Mouse (Mus musculus) midbrain, embryonic 13.5 days (tissue): Measurements from ENCODE around the gene Cflar. TPM values are rescaled to one million over a fixed set of nuclear protein-coding genes. Genes with fewer than 3 reads are reported as not detected.

ENCODE experiments used
- ATAC-seq: fragments of 200-750 bp; cut with Nextera tagmentation; 2 replicates; pipeline ENCODE4 v1.8.0; 2017; ENCODE audit warnings: mild to moderate bottlenecking, moderate TSS enrichment, moderate library complexity
- H3K27ac ChIP-seq: fragments of 300-500 bp; sonication (generic); 2 replicates; pipeline ENCODE4 v1.5.1; 2015; ENCODE audit warnings: inconsistent platforms, mild to moderate bottlenecking, moderate library complexity
- H3K27me3 ChIP-seq: fragments of 300-500 bp; sonication (generic); 2 replicates; pipeline ENCODE4 v1.6.1; 2015; ENCODE audit warnings: mild to moderate bottlenecking, inconsistent platforms
- H3K36me3 ChIP-seq: fragments of 300-500 bp; sonication (generic); 2 replicates; pipeline ENCODE4 v1.6.1; 2015; ENCODE audit warnings: mild to moderate bottlenecking, inconsistent platforms
- H3K4me1 ChIP-seq: fragments of 300-500 bp; sonication (generic); replicated peaks from 2 replicates; pipeline ENCODE4 v1.6.1; 2015; ENCODE audit warnings: inconsistent platforms
- H3K4me2 ChIP-seq: fragments of 300-500 bp; sonication (generic); replicated peaks from 2 replicates; pipeline ENCODE4 v1.6.1; 2015; ENCODE audit warnings: moderate library complexity, mild to moderate bottlenecking, inconsistent platforms
- H3K4me3 ChIP-seq: fragments of 300-500 bp; sonication (generic); replicated peaks from 2 replicates; pipeline ENCODE4 v1.5.1; 2015; ENCODE audit warnings: mild to moderate bottlenecking, inconsistent platforms
- H3K9ac ChIP-seq: fragments of 300-500 bp; sonication (generic); replicated peaks from 2 replicates; pipeline ENCODE4 v1.6.1; 2015; ENCODE audit warnings: mild to moderate bottlenecking, inconsistent platforms
- H3K9me3 ChIP-seq: fragments of 300-500 bp; sonication (generic); 2 replicates; pipeline ENCODE4 v1.6.1; 2016; ENCODE audit warnings: mild to moderate bottlenecking, inconsistent platforms
- WGBS: fragments of 180-500 bp; shearing (Covaris S2); methylation state at CpG from one replicate; pipeline ENCODE4 v1.1.7; 2015; 5-methylcytosine and 5-hydroxymethylcytosine counted together
- polyA plus RNA-seq: library from polyadenylated mRNA; unstranded; fragments of >200 nt; fragmentation: Nextera tagmentation; extraction: Ambion mirVana; gene quantifications from 2 replicates; pipeline ENCODE4 v1.2.1, GENCODE M21; 2015

Gene Cflar
- polyA plus RNA-seq, 1 experiment from 2014 or later: 16.4 TPM

GRCm38 (mm10) chr1:58770111-58770720 is 58.9 kb downstream of the Cflar start:
- no peaks in the 10 kb centered on the region for H3K36me3 ChIP-seq
- no peak overlapping the region for H3K27ac ChIP-seq
- no peaks in the 10 kb centered on the region for H3K9me3 ChIP-seq
- H3K27me3 ChIP-seq: no peaks in the 10 kb centered on the region
- ATAC-seq: peak; percentile 55; the same call in 1 of the 2 replicates
- WGBS: 26% methylated on average over 7 of the region's 7 CpGs
- H3K4me3 ChIP-seq: no peak overlapping the region
- H3K4me1 ChIP-seq: no peaks in the 10 kb centered on the region
- no peak overlapping the region for H3K4me2 ChIP-seq
- no peak overlapping the region for H3K9ac ChIP-seq

GRCm38 (mm10) chr1:58772084-58772483 is 60.8 kb downstream of the Cflar start:
- Histone ChIP-seq H3K4me2 (no peak overlapping the region), H3K4me3 (no peak overlapping the region), H3K27me3 (no peaks in the 10 kb centered on the region), H3K27ac (no peak overlapping the region), H3K36me3 (no peaks in the 10 kb centered on the region), H3K9me3 (no peaks in the 10 kb centered on the region), H3K9ac (no peak overlapping the region), H3K4me1 (no peaks in the 10 kb centered on the region)
- 77% methylated on average over 3 of the region's 3 CpGs for WGBS
- ATAC-seq: no peak

- no peaks in the 10 kb centered on the region for H3K9me3 ChIP-seq
- no peak for ATAC-seq
- no peak overlapping the region for H3K27ac ChIP-seq
- no peaks in the 10 kb centered on the region for H3K27me3 ChIP-seq
- no peak overlapping the region for H3K4me2 ChIP-seq
- no peak overlapping the region for H3K9ac ChIP-seq
- H3K4me3 ChIP-seq: no peak overlapping the region
- H3K36me3 ChIP-seq: no peaks in the 10 kb centered on the region
- no peaks in the 10 kb centered on the region for H3K4me1 ChIP-seq
Observed at GRCm38 (mm10) chr1:58773280-58773679, 62.0 kb downstream of the Cflar start.

GRCm38 (mm10) chr1:58773905-58774304 is 62.6 kb downstream of the Cflar start:
- Histone ChIP-seq H3K9ac (no peak overlapping the region), H3K9me3 (no peaks in the 10 kb centered on the region), H3K27ac (no peak overlapping the region), H3K36me3 (no peaks in the 10 kb centered on the region), H3K4me3 (no peak overlapping the region), H3K4me2 (no peak overlapping the region), H3K27me3 (no peaks in the 10 kb centered on the region), H3K4me1 (no peaks in the 10 kb centered on the region)
- 73% methylated on average over 2 of the region's 2 CpGs for WGBS
- no peak for ATAC-seq

GRCm38 (mm10) chr1:58775361-58775760 is 64.1 kb downstream of the Cflar start:
- Histone ChIP-seq H3K4me3 (no peak overlapping the region), H3K27ac (no peak overlapping the region), H3K27me3 (no peaks in the 10 kb centered on the region), H3K4me2 (no peak overlapping the region), H3K4me1 (no peaks in the 10 kb centered on the region), H3K9ac (no peak overlapping the region), H3K36me3 (no peaks in the 10 kb centered on the region), H3K9me3 (no peaks in the 10 kb centered on the region)
- ATAC-seq: no peak
- 93% methylated on average over 5 of the region's 5 CpGs for WGBS

DNA sequence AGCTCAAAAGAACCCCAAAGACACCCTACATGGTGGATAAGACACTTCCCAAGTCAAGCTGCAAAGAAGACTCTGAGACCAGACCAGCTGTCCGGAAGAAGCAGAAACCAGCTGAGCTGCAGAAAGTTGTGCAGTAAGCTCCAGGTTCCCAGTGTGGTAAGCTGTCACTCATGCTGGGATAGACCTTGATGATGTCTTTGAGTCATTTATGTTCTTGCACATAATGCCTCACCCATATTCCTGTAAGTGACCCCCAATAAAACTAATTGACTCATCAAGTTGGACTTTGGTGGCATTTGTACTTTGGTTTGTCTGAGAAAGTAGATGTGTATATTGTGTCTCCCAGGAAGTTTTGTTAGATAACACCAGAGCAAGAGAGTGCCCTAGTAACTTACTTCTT is 66.3 kb downstream of the Cflar start:
- H3K27me3 ChIP-seq: no peaks in the 10 kb centered on the region
- no peaks in the 10 kb centered on the region for H3K9me3 ChIP-seq
- WGBS: 91% methylated on average over 1 of the region's 1 CpGs
- no peak overlapping the region for H3K4me2 ChIP-seq
- no peaks in the 10 kb centered on the region for H3K36me3 ChIP-seq
- no peaks in the 10 kb centered on the region for H3K4me1 ChIP-seq
- H3K9ac ChIP-seq: no peak overlapping the region
- H3K4me3 ChIP-seq: no peak overlapping the region
- ATAC-seq: no peak
- no peak overlapping the region for H3K27ac ChIP-seq

DNA sequence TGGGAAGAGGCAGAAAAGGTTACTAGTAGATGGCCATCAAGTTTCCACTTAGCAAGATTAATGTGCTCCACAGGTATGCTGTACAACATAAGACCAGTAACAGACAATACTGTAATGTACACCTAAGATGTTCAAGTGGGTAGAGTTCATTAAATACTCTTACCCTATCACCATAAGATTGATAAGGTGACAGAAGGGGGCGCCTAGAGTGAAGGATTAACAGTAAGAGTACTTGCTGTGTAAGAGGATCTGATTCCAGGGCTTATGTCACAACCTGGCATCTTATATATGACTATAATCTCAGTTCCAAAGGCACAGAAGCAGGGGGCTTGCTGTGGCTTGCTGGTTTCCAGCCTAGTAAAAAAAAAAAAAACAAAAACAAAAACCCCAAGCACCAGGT is 66.9 kb downstream of the Cflar start:
- H3K9ac ChIP-seq: no peak overlapping the region
- no peak for ATAC-seq
- no peak overlapping the region for H3K4me3 ChIP-seq
- no peak overlapping the region for H3K27ac ChIP-seq
- H3K27me3 ChIP-seq: no peaks in the 10 kb centered on the region
- no peak overlapping the region for H3K4me2 ChIP-seq
- H3K4me1 ChIP-seq: no peaks in the 10 kb centered on the region
- no peaks in the 10 kb centered on the region for H3K9me3 ChIP-seq
- H3K36me3 ChIP-seq: no peaks in the 10 kb centered on the region
- WGBS: 26% methylated on average over 1 of the region's 1 CpGs

DNA sequence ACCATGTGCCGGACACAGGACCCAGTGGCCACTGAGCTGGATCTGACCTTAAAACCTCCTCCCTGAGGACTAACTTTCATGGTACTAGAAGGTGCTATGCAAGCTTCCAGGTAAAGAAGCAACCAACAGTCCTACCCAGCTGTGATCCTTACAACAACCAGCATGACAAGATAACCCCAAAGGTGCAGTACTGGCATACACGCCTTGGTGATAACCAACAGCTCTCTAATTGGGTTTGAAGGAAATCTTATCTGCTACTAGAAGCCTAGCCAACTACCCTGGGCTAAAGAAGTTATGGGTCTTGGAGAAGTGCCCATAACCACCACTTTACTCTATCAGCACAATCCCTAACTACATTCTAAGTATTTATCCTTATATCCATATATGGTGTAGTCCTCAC is 75.0 kb downstream of the Cflar start:
- Histone ChIP-seq H3K4me1 (no peaks in the 10 kb centered on the region), H3K27ac (no peak overlapping the region), H3K9me3 (no peaks in the 10 kb centered on the region), H3K4me2 (no peak overlapping the region), H3K27me3 (no peaks in the 10 kb centered on the region), H3K36me3 (no peaks in the 10 kb centered on the region), H3K9ac (no peak overlapping the region), H3K4me3 (no peak overlapping the region)
- ATAC-seq: no peak
- WGBS: 91% methylated on average over 2 of the region's 2 CpGs

DNA sequence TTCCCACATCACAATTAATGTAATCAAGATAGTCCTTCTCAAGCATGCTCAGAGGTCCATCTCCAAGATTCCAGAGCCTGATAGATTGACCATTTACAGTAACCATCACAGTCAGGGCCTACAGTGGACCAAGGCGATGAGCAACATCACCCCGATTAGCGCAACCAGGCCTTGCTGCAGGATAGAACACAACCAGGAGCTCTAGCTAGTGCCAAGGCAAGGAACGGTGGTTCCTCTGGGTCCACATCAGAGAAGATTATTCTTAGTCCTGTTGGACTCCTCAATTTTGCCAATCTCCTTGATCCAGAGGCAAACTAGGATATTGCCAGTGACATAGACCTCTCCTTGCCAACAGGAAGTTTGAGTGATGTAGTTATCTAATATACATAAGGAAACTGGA is 77.1 kb downstream of the Cflar start:
- Histone ChIP-seq H3K9ac (no peak overlapping the region), H3K27me3 (no peaks in the 10 kb centered on the region), H3K36me3 (no peaks in the 10 kb centered on the region), H3K4me3 (no peak overlapping the region), H3K4me2 (no peak overlapping the region), H3K27ac (no peak overlapping the region), H3K4me1 (no peaks in the 10 kb centered on the region), H3K9me3 (no peaks in the 10 kb centered on the region)
- no peak for ATAC-seq
- WGBS: 94% methylated on average over 4 of the region's 4 CpGs

- 47% methylated on average over 2 of the region's 2 CpGs for WGBS
- Histone ChIP-seq H3K4me3 (no peak overlapping the region), H3K4me1 (peaks cover 12% of the 10 kb centered on the region), H3K27me3 (peaks cover 7% of the 10 kb centered on the region; the same call in 1 of the 2 replicates), H3K36me3 (no peaks in the 10 kb centered on the region), H3K9me3 (no peaks in the 10 kb centered on the region), H3K9ac (no peak overlapping the region), H3K4me2 (no peak overlapping the region), H3K27ac (no peak overlapping the region)
- no peak for ATAC-seq
Observed at GRCm38 (mm10) chr1:58794705-58795104, 83.4 kb downstream of the Cflar start.

GRCm38 (mm10) chr1:58795291-58796058 is 84.2 kb downstream of the Cflar start, which contains the start of gene Casp8:
Gene Casp8, plus strand, starts transcription at chr1:58795374.
- Histone ChIP-seq H3K36me3 (no peaks in the 10 kb centered on the region), H3K4me2 (peak within 1 kb of the TSS; percentile 79), H3K9me3 (no peaks in the 10 kb centered on the region), H3K4me3 (peak within 1 kb of the TSS; percentile 46), H3K27me3 (peaks cover 7% of the 10 kb centered on the region; the same call in 1 of the 2 replicates), H3K27ac (no peak within 1 kb of the TSS), H3K9ac (peak within 1 kb of the TSS; percentile 61), H3K4me1 (peaks cover 12% of the 10 kb centered on the region)
- WGBS: 1% methylated on average over 42 of the region's 42 CpGs
- ATAC-seq: peak; percentile 55; the same call in 1 of the 2 replicates

- WGBS: 5% methylated on average over 3 of the region's 3 CpGs
- Histone ChIP-seq H3K36me3 (no peaks in the 10 kb centered on the region), H3K9ac (no peak overlapping the region), H3K4me1 (peaks cover 12% of the 10 kb centered on the region), H3K4me2 (peak overlapping the region; percentile 79), H3K9me3 (no peaks in the 10 kb centered on the region), H3K4me3 (peak overlapping the region; percentile 46), H3K27me3 (peaks cover 7% of the 10 kb centered on the region; the same call in 1 of the 2 replicates), H3K27ac (no peak overlapping the region)
- ATAC-seq: no peak
Observed at GRCm38 (mm10) chr1:58796059-58796363, 84.7 kb downstream of the Cflar start.
